Mouse (Mus musculus) frontal cortex, postnatal 10 days (tissue): Measurements from ENCODE around the gene Nlrp4c.
A peak's percentile ranks its signal among the peaks of the same experiment; 100 is the strongest.
"Not testable (repeated sequence)": the region's sequence is repeated elsewhere in the genome, so short reads cannot be mapped to it uniquely, and the experiment has no call there.

Experiments
- DNase-seq, 2 experiments: peaks; one replicate each; pipeline ENCODE4 v3.0.0; 2022; ENCODE audit warnings: low spot score in 2 of 2, mixed read lengths in 1 of 2

Gene Nlrp4c

GRCm38 (mm10) chr7:6044861-6045260 lies at the start of gene Nlrp4c:
TSS of gene Nlrp4c (plus strand) at chr7:6045161.
- DNase-seq, result no peak

GRCm38 (mm10) chr7:6010910-6011309 lies 34.1 kb upstream of the Nlrp4c start, which contains the start of gene Vmn1r65:
TSS of gene Vmn1r65 (minus strand) at chr7:6011010.
- DNase-seq, result no peak

GRCm38 (mm10) chr7:6119501-6119900 lies 74.5 kb downstream of the Nlrp4c start:
- no peak for DNase-seq

GRCm38 (mm10) chr7:6120104-6120503 lies 75.1 kb downstream of the Nlrp4c start:
- not testable (repeated sequence) for DNase-seq

- not testable (repeated sequence) for DNase-seq
These were observed 76.2 kb downstream of the Nlrp4c start for GRCm38 (mm10) chr7:6121128-6121527.

- DNase-seq, result peak; percentile 70 to 83
These were observed 81.9 kb downstream of the Nlrp4c start for GRCm38 (mm10) chr7:6126690-6127448.

- DNase-seq, result no peak
These were observed 85.4 kb downstream of the Nlrp4c start for GRCm38 (mm10) chr7:6130346-6130745.

- no peak for DNase-seq
These were observed 87.7 kb downstream of the Nlrp4c start for GRCm38 (mm10) chr7:6132646-6133045.

- DNase-seq, result no peak
These were observed 91.5 kb downstream of the Nlrp4c start for GRCm38 (mm10) chr7:6136497-6136896.

GRCm38 (mm10) chr7:6139295-6139694 lies 94.3 kb downstream of the Nlrp4c start:
- no peak for DNase-seq

GRCm38 (mm10) chr7:6143991-6144531 lies 99.1 kb downstream of the Nlrp4c start:
- no peak for DNase-seq

- no peak for DNase-seq
These were observed 100.6 kb downstream of the Nlrp4c start for GRCm38 (mm10) chr7:6145423-6146188.

- no peak for DNase-seq
These were observed 101.4 kb downstream of the Nlrp4c start for GRCm38 (mm10) chr7:6146194-6146981.

- no peak for DNase-seq
These were observed 102.0 kb downstream of the Nlrp4c start for GRCm38 (mm10) chr7:6146982-6147325.

- no peak for DNase-seq
These were observed 102.7 kb downstream of the Nlrp4c start for GRCm38 (mm10) chr7:6147688-6148087.

GRCm38 (mm10) chr7:6151266-6151665 lies 106.3 kb downstream of the Nlrp4c start:
- DNase-seq, result no peak

- no peak for DNase-seq
These were observed 107.1 kb downstream of the Nlrp4c start for GRCm38 (mm10) chr7:6152036-6152435.

- DNase-seq, result no peak
These were observed 108.2 kb downstream of the Nlrp4c start for GRCm38 (mm10) chr7:6153131-6153530.

GRCm38 (mm10) chr7:6154164-6154563 lies 109.2 kb downstream of the Nlrp4c start:
- DNase-seq, result no peak
